Mouse (Mus musculus): ENCODE measurements around the gene Ifi27l2a. TPM values are rescaled to one million over a fixed set of nuclear protein-coding genes. Genes with fewer than 3 reads are reported as not detected.
"Not testable (repeated sequence)": the region's sequence is repeated elsewhere in the genome, so short reads cannot be mapped to it uniquely, and the experiment has no call there.

Gene Ifi27l2a
- 15.4 and 19.7 TPM in 2 replicates for total RNA-seq (2021)
- long read RNA-seq, experiment 1, transcript Ifi27l2a-201 (4 exons, 463 nt): major isoform, 13 of 13 reads
- long read RNA-seq, experiment 1, partial matches to known transcripts: 0 of 13 reads
- long read RNA-seq, experiment 1, other reads (novel, unspliced or antisense): 0 of 13 reads
- long read RNA-seq, experiment 2, transcript Ifi27l2a-201 (4 exons, 463 nt): major isoform, 13 of 14 reads
- long read RNA-seq, experiment 2, partial matches to known transcripts: 1 of 14 reads
- long read RNA-seq, experiment 2, other reads (novel, unspliced or antisense): 0 of 14 reads

DNA sequence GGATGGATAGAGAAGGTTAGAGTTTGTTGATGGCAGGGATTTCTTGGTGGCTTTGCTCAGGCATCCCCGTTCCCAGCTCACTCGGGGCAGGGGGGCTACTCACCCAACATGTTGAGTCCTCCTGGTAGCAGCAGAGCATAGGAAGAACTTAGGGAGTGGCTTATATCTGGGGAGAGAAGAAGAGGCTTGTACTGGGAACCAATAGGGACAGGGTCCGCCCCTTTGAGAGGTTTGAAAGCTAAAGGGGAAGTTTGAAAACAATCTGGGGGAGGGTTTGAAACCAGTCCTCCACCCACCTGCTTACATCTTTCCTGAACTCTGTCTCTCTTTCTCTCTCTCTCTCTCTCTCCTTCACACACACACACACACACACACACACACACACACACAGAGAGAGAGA, at the start of gene Ifi27l2a:
Ifi27l2a (minus strand) TSS at position 157 of the 400 bp plus-strand sequence.
- DNase-seq: peak; percentile 14

- peak; percentile 83 for DNase-seq
These were observed 49.3 kb upstream of the Ifi27l2a start for GRCm38 (mm10) chr12:103492767-103493166.

- DNase-seq: no peak
These were observed 47.7 kb upstream of the Ifi27l2a start for GRCm38 (mm10) chr12:103491091-103491730.

GRCm38 (mm10) chr12:103487750-103488149, 44.3 kb upstream of the Ifi27l2a start:
- DNase-seq: no peak

DNA sequence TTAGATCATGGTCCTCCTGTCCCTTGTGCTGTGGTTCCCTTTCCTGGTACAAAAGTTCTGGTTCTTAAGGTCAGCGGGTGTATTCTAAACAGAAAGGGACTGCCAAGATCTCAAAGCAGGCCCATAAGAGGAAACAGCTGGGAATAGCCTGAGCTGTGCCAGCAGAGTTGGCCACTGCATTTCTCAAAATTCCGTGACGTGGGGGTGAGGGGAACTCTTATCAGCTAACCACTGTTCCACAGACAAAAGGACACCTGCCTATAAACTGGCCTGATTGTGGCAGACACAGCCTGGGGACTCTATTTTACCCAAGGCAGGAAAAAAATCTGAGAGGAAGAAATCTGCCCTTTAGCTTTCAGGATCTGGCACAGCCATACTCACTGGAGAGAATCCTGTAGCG, 43.8 kb upstream of the Ifi27l2a start:
- DNase-seq: peak; percentile 49

GRCm38 (mm10) chr12:103486726-103487125, 43.2 kb upstream of the Ifi27l2a start:
- DNase-seq: peak; percentile 39

DNA sequence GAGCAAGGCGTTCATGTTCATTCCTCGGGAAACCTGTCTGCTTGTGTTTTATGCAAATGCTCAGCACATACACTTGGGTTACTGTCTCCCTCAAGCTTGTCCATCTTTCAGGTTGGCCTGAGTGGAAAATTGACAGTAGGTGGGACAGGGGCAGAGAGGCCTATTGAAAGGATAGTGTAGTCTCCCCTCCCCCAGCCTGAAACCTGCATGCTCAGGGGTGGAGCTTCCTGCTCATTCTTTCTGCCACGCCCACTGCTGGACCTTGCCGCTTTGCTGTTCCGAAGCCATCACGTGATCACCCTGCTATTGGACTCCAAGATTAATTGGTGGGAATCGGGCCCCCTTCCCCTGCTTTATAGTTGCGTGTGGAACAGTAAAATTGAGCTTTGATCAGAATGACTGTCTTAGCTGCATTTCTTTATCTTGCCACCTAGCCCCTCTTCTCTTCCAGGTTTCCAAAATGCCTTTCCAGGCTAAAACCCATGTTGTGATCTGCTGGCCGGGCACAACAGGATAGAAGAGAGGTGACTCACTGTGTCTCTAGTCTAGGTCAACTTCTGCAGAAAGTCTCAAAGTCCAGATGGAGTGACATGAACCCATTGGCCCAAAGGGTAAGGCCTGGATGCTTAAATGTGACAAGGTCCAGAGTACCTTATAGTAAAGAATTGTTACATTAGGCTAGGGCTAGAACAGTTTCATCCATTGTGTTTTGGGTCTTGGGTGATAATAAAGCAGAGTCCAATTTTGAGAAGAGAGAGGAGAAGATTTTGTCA, 40.9 kb upstream of the Ifi27l2a start:
- not testable (repeated sequence) for DNase-seq

DNA sequence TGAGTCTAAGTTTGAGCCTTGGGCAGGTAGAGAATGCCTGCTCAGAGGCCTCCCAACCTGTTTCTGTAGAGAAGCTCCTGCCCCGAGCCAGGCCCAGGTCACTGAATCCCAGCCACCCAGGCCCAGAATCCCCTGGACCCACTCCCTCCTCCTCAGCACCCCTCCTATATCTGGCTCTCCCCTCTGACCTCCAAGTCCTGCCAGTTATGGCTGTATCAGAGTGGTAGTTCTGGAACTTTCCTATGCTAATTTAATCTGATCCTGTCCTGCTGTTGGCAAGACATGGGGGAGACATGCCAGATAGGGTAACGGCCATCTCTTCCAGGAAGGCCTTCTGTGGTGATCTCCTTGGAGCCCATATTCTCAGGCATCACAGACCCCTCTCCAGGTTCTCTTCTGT, 39.3 kb upstream of the Ifi27l2a start:
- peak; percentile 34 for DNase-seq

- DNase-seq: peak; percentile 47
These were observed 38.2 kb upstream of the Ifi27l2a start for GRCm38 (mm10) chr12:103481671-103482070.

DNA sequence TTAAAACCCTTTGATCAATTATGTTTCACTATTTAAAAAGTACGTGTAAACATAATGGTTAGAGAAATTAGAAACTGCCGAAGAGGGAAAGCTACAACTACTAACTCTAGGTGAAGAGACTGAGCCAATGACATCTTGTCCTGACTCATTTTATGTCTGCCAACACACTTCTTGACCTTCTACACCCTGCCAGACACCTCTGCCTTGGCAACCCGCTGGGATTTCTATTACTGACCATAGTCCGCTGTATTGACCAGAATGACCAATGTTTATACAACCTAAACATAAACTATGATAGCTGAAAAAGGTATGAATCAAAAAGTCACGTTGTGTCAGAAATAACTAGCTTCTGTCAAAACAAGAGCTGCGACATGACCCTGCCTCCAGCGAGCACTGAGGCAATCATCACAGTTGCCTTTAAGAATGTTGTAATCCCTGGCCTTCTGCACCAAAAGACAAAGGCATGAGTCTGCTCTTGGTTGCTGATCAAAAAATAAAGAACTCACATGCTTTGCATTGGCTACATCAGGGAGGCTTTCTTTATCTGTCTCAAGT, 34.1 kb upstream of the Ifi27l2a start:
- peak; percentile 45 for DNase-seq

DNA sequence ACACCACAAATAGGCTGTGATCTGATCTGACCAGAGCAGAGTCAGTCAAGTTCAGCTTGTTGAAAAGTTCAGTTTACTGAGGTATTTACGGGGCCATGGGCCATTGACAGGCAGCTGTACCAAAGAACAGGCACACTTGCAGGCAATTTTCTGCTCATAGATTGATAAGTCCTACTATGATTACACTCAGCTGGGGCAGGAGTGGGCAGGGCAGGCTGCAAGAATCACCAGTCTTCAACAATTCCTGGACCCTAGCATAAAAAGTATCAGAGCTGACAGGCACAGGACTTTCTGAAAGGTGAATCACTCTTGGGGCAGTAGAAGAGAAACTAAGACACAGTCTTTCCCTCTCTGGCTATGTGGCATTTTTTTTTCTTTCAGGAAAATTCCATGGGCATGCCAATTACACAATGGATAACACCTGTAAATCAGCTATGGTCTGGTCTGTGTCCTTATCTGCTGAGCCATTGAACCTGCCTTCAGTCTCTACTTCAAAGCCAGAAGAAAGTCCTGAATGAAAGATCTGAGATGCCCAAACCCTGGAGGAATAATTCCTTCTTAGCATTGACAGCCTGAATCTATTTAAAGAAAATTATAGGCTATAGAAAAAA, 33.4 kb upstream of the Ifi27l2a start:
- DNase-seq: no peak

- no peak for DNase-seq
These were observed 31.0 kb upstream of the Ifi27l2a start for GRCm38 (mm10) chr12:103474481-103474880.

- DNase-seq: no peak
These were observed 13.7 kb upstream of the Ifi27l2a start, which contains the start of gene Ifi27l2b for GRCm38 (mm10) chr12:103457140-103457539. Ifi27l2b (minus strand) TSS chr12:103457223.

DNA sequence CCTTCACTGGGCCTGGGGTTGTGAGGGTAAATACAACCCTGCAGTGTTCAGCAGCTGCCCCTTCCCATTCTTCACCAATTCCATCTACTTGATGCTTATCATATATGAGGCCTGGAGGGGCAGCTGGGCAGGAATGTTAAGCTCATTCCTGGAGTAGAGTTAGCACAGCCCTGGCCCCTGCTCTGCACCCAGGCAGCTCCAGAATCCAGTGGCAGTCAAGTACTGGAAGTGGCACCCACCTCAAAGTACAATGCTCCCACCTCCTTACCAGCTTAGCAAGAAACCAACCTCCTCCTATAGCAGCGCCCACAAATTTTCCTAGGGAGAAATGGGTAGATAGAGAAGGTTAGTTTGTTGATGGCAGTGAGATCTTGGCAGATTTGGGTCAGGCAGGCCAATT, 13.2 kb upstream of the Ifi27l2a start:
- not testable (repeated sequence) for DNase-seq

GRCm38 (mm10) chr12:103453361-103453760, 9.9 kb upstream of the Ifi27l2a start:
- no peak for DNase-seq

DNA sequence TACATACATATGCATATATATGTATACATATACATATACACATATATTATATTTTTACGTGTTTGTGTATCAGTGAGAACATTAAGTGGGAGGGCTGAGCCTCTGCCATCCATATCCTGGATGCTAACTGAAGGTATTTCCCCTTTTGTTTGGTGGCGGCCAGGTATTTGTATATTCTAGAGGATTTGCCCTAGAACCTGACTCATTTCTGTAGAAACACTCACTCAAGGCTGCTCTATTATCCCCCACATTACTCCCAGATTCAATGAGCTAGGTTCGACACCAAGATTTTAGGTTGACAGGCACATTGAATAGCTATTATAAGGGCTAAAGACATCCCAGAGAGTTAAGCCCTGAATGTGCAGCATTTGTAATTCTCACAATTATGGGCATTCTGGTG, 1.6 kb upstream of the Ifi27l2a start:
- DNase-seq: no peak

GRCm38 (mm10) chr12:103444261-103444660, 781 bp upstream of the Ifi27l2a start:
- DNase-seq: not testable (repeated sequence)

GRCm38 (mm10) chr12:103437601-103438000, 5.9 kb downstream of the Ifi27l2a start:
- DNase-seq: peak; percentile 54

GRCm38 (mm10) chr12:103434861-103435260, 8.6 kb downstream of the Ifi27l2a start:
- DNase-seq: no peak

- DNase-seq: peak; percentile 88
These were observed 9.3 kb downstream of the Ifi27l2a start, which contains the start of gene Ifi27 for GRCm38 (mm10) chr12:103433986-103434731. Ifi27 (plus strand) TSS chr12:103434211.

DNA sequence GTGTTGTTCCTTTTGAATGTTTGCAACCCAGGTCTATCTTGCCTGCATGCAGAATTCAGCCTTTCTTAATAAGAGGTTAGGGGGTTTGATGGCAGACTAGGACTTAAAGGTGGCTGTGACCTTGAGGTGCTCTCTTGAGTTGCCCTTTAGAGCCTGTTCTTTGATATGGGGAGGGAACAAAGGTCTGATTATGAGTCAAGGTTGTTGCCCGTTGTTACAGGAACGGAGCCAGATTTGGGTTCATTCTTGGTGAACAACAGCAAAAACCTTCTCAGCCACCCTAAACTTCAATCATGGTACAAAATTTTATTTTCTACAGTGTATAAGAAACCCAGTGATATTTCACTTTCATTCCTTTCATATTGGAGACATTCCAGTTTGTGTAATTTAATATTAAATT, 10.1 kb downstream of the Ifi27l2a start:
- peak; percentile 80 for DNase-seq
